Mouse (Mus musculus): ENCODE measurements around the gene Gm3278.

Gene Gm3278

GRCm38 (mm10) chr14:4892116-4892515, at the start of gene Gm3278:
Gm3278 (plus strand) TSS chr14:4892416.
- in situ Hi-C loops (cut with MboI, MseI): loop anchor here (25.0 kb wide), 1 partner anchor 1495 kb away; the partner anchor contains the start of gene Gm16440

GRCm38 (mm10) chr14:4855299-4855980, 36.8 kb upstream of the Gm3278 start, which contains the start of gene Gm3264:
Gm3264 (plus strand) TSS chr14:4855576.
- in situ Hi-C loops (cut with MboI, MseI): loop anchor here (25.0 kb wide), 1 partner anchor 1432 kb away; the partner anchor contains the start of gene Gm3411

All from regulatory T cell (primary cell).